Mouse (Mus musculus) hindbrain, embryonic 14.5 days (tissue): ENCODE measurements around the gene Slc18b1. TPM values are rescaled to one million over a fixed set of nuclear protein-coding genes. Genes with fewer than 3 reads are reported as not detected.

Experiments
- ATAC-seq: fragments of 200-750 bp; cut with Nextera tagmentation; 2 replicates; pipeline ENCODE4 v1.8.0; 2017; ENCODE audit warnings: moderate number of reproducible peaks, mild to moderate bottlenecking, moderate TSS enrichment, moderate library complexity; ENCODE audit not compliant: low FRiP score
- DNase-seq: peaks from one replicate; pipeline ENCODE4 v3.0.0-alpha.2; 2015; ENCODE audit warnings: low spot score
- H3K27ac ChIP-seq: fragments of 300-500 bp; sonication (generic); 2 replicates; pipeline ENCODE4 v1.5.1; 2014; ENCODE audit warnings: mild to moderate bottlenecking, moderate library complexity
- H3K27me3 ChIP-seq: fragments of 300-500 bp; sonication (generic); 2 replicates; pipeline ENCODE4 v1.6.1; 2014; ENCODE audit warnings: mild to moderate bottlenecking, low read length, mixed read lengths; ENCODE audit not compliant: control insufficient read depth, insufficient read depth
- H3K36me3 ChIP-seq: fragments of 300-500 bp; sonication (generic); replicated peaks from 2 replicates; pipeline ENCODE4 v1.6.1; 2014; ENCODE audit not compliant: control insufficient read depth, insufficient read depth
- H3K4me1 ChIP-seq: fragments of 300-500 bp; sonication (generic); replicated peaks from 2 replicates; pipeline ENCODE4 v1.6.1; 2014; ENCODE audit warnings: antibody characterized with exemption, low read length, mixed read lengths; ENCODE audit not compliant: control insufficient read depth, insufficient read depth
- H3K4me2 ChIP-seq: fragments of 300-500 bp; sonication (generic); replicated peaks from 2 replicates; pipeline ENCODE4 v1.6.1; 2014; ENCODE audit warnings: mild to moderate bottlenecking, moderate library complexity
- H3K4me3 ChIP-seq: fragments of 300-500 bp; sonication (generic); replicated peaks from 2 replicates; pipeline ENCODE4 v1.5.1; 2014; ENCODE audit warnings: mild to moderate bottlenecking, low read length
- H3K9ac ChIP-seq: fragments of 300-500 bp; sonication (generic); 2 replicates; pipeline ENCODE4 v1.6.1; 2014
- H3K9me3 ChIP-seq: fragments of 300-500 bp; sonication (generic); 2 replicates; pipeline ENCODE4 v1.6.1; 2016; ENCODE audit warnings: low read length; ENCODE audit not compliant: control insufficient read depth
- WGBS: fragments of 180-500 bp; shearing (Covaris S2); extraction: QIAGEN DNeasy Blood & Tissue Kit; methylation state at CpG from one replicate; pipeline ENCODE4 v1.1.7; 2014; 5-methylcytosine and 5-hydroxymethylcytosine counted together
- polyA plus RNA-seq: library from polyadenylated mRNA; unstranded; fragments of >200 nt; fragmentation: Nextera tagmentation; extraction: Ambion mirVana; gene quantifications from 2 replicates; pipeline ENCODE4 v1.2.1, GENCODE M21; 2014

The Slc18b1 gene
- polyA plus RNA-seq, 1 experiment from 2014 or later: 25.5 TPM

GRCm38 (mm10) chr10:23836003-23836964 lies 39.5 kb downstream of the Slc18b1 start:
- 77% methylated on average over 9 of the region's 9 CpGs for WGBS
- Histone ChIP-seq H3K27ac (no peak overlapping the region), H3K4me2 (no peak overlapping the region), H3K27me3 (no peaks in the 10 kb centered on the region), H3K9me3 (no peaks in the 10 kb centered on the region), H3K9ac (no peak overlapping the region), H3K36me3 (no peaks in the 10 kb centered on the region), H3K4me3 (no peak overlapping the region), H3K4me1 (no peaks in the 10 kb centered on the region)
- no peak for ATAC-seq
- no peak for DNase-seq

GRCm38 (mm10) chr10:23837115-23837514 lies 40.3 kb downstream of the Slc18b1 start:
- 86% methylated on average over 3 of the region's 3 CpGs for WGBS
- DNase-seq: no peak
- no peak for ATAC-seq
- H3K36me3 ChIP-seq: no peaks in the 10 kb centered on the region
- H3K4me2 ChIP-seq: no peak overlapping the region
- no peak overlapping the region for H3K27ac ChIP-seq
- H3K4me3 ChIP-seq: no peak overlapping the region
- H3K9ac ChIP-seq: no peak overlapping the region
- no peaks in the 10 kb centered on the region for H3K9me3 ChIP-seq
- no peaks in the 10 kb centered on the region for H3K4me1 ChIP-seq
- no peaks in the 10 kb centered on the region for H3K27me3 ChIP-seq

- Histone ChIP-seq H3K4me3 (no peak overlapping the region), H3K36me3 (no peaks in the 10 kb centered on the region), H3K4me2 (no peak overlapping the region), H3K27me3 (no peaks in the 10 kb centered on the region), H3K9me3 (no peaks in the 10 kb centered on the region), H3K4me1 (no peaks in the 10 kb centered on the region), H3K9ac (no peak overlapping the region), H3K27ac (no peak overlapping the region)
- no peak for ATAC-seq
- DNase-seq: no peak
- WGBS: 95% methylated on average over 3 of the region's 3 CpGs
Observed at GRCm38 (mm10) chr10:23838910-23839309, 42.1 kb downstream of the Slc18b1 start.

GRCm38 (mm10) chr10:23839368-23839767 lies 42.6 kb downstream of the Slc18b1 start:
- DNase-seq (no peak), ATAC-seq (no peak)
- H3K9me3 ChIP-seq: no peaks in the 10 kb centered on the region
- no peaks in the 10 kb centered on the region for H3K27me3 ChIP-seq
- no peaks in the 10 kb centered on the region for H3K4me1 ChIP-seq
- H3K9ac ChIP-seq: no peak overlapping the region
- 56% methylated on average over 9 of the region's 9 CpGs for WGBS
- no peak overlapping the region for H3K4me3 ChIP-seq
- no peak overlapping the region for H3K27ac ChIP-seq
- no peak overlapping the region for H3K4me2 ChIP-seq
- no peaks in the 10 kb centered on the region for H3K36me3 ChIP-seq

GRCm38 (mm10) chr10:23840496-23840895 lies 43.7 kb downstream of the Slc18b1 start:
- H3K36me3 ChIP-seq: no peaks in the 10 kb centered on the region
- DNase-seq (no peak), ATAC-seq (no peak)
- no peak overlapping the region for H3K27ac ChIP-seq
- no peak overlapping the region for H3K4me3 ChIP-seq
- H3K9ac ChIP-seq: no peak overlapping the region
- H3K9me3 ChIP-seq: no peaks in the 10 kb centered on the region
- 87% methylated on average over 4 of the region's 4 CpGs for WGBS
- no peaks in the 10 kb centered on the region for H3K4me1 ChIP-seq
- H3K27me3 ChIP-seq: no peaks in the 10 kb centered on the region
- no peak overlapping the region for H3K4me2 ChIP-seq

GRCm38 (mm10) chr10:23851228-23851912 lies 54.6 kb downstream of the Slc18b1 start, which contains the start of gene Vnn3:
TSS of gene Vnn3 (plus strand) at chr10:23851462.
- Histone ChIP-seq H3K9me3 (no peaks in the 10 kb centered on the region), H3K4me2 (no peak within 1 kb of the TSS), H3K9ac (no peak within 1 kb of the TSS), H3K36me3 (no peaks in the 10 kb centered on the region), H3K27me3 (no peaks in the 10 kb centered on the region), H3K27ac (no peak within 1 kb of the TSS), H3K4me3 (no peak within 1 kb of the TSS), H3K4me1 (no peaks in the 10 kb centered on the region)
- ATAC-seq: no peak
- DNase-seq: no peak
- WGBS: 88% methylated on average over 4 of the region's 4 CpGs

- H3K9me3 ChIP-seq: no peaks in the 10 kb centered on the region
- no peaks in the 10 kb centered on the region for H3K4me1 ChIP-seq
- H3K4me3 ChIP-seq: no peak overlapping the region
- WGBS: 87% methylated on average over 2 of the region's 2 CpGs
- H3K36me3 ChIP-seq: no peaks in the 10 kb centered on the region
- H3K9ac ChIP-seq: no peak overlapping the region
- ATAC-seq: no peak
- no peak overlapping the region for H3K4me2 ChIP-seq
- no peaks in the 10 kb centered on the region for H3K27me3 ChIP-seq
- no peak for DNase-seq
- no peak overlapping the region for H3K27ac ChIP-seq
Observed at GRCm38 (mm10) chr10:23852096-23852495, 55.3 kb downstream of the Slc18b1 start.

- DNase-seq: no peak
- Histone ChIP-seq H3K36me3 (no peaks in the 10 kb centered on the region), H3K27me3 (no peaks in the 10 kb centered on the region), H3K9ac (no peak overlapping the region), H3K4me2 (no peak overlapping the region), H3K9me3 (peaks cover 6% of the 10 kb centered on the region; the same call in 1 of the 2 replicates), H3K4me1 (no peaks in the 10 kb centered on the region), H3K4me3 (no peak overlapping the region), H3K27ac (no peak overlapping the region)
- 82% methylated on average over 9 of the region's 9 CpGs for WGBS
- no peak for ATAC-seq
Observed at GRCm38 (mm10) chr10:23864362-23865312, 67.9 kb downstream of the Slc18b1 start.
